Mouse (Mus musculus) small intestine, adult 2 months (tissue): ENCODE measurements around the gene Hspa8. TPM values are rescaled to one million over a fixed set of nuclear protein-coding genes. Genes with fewer than 3 reads are reported as not detected.

Source experiments
- H3K27ac ChIP-seq: fragments of 200-500 bp; 2 replicates; pipeline ENCODE4 v1.5.1; 2012; ENCODE audit warnings: low read depth, low read length, control low read depth, inconsistent platforms; ENCODE audit not compliant: insufficient read depth
- H3K27me3 ChIP-seq: fragments of 200-500 bp; 2 replicates; pipeline ENCODE4 v1.6.1; 2012; ENCODE audit warnings: mild to moderate bottlenecking, moderate library complexity, low read length, inconsistent platforms; ENCODE audit not compliant: control insufficient read depth, insufficient read depth
- H3K36me3 ChIP-seq: fragments of 200-500 bp; 2 replicates; pipeline ENCODE4 v1.6.1; 2012; ENCODE audit warnings: mild to moderate bottlenecking, low read length, control low read depth, inconsistent platforms; ENCODE audit not compliant: control insufficient read depth, insufficient read depth
- H3K4me1 ChIP-seq: fragments of 200-500 bp; 2 replicates; pipeline ENCODE4 v1.6.1; 2012; ENCODE audit warnings: low read length, inconsistent platforms, mixed read lengths; ENCODE audit not compliant: control insufficient read depth, insufficient read depth, insufficient read length
- H3K4me3 ChIP-seq: fragments of 200-500 bp; 2 replicates; pipeline ENCODE4 v1.5.1; 2012; ENCODE audit warnings: low read depth, mild to moderate bottlenecking, control low read depth, inconsistent platforms, low read length, moderate library complexity
- CTCF ChIP-seq: fragments of 200-500 bp; IDR thresholded peaks from 2 replicates; pipeline ENCODE4 v1.5.1; 2012; ENCODE audit warnings: low read depth, mild to moderate bottlenecking, control low read depth, inconsistent platforms, low read length, moderate library complexity, mixed read lengths; ENCODE audit not compliant: insufficient replicate concordance, insufficient read length; ENCODE audit errors: extremely low read depth
- POLR2A ChIP-seq: fragments of 200-500 bp; IDR thresholded peaks from 2 replicates; pipeline ENCODE4 v1.6.1; 2012; ENCODE audit warnings: low read depth, mild to moderate bottlenecking, control low read depth, inconsistent platforms, low read length, moderate library complexity
- WGBS: fragments of 180-500 bp; shearing (Covaris S2); methylation state at CpG from one replicate; pipeline ENCODE4 v1.1.7; 2018; 5-methylcytosine and 5-hydroxymethylcytosine counted together
- polyA plus RNA-seq: library from polyadenylated mRNA; depleted of rRNA; stranded (reverse); fragments of >200 nt; gene quantifications from 2 replicates; pipeline ENCODE4 v1.2.3, GENCODE M21; 2012; rRNA removed

The Hspa8 gene
- polyA plus RNA-seq: 685 and 816 TPM in 2 replicates

DNA sequence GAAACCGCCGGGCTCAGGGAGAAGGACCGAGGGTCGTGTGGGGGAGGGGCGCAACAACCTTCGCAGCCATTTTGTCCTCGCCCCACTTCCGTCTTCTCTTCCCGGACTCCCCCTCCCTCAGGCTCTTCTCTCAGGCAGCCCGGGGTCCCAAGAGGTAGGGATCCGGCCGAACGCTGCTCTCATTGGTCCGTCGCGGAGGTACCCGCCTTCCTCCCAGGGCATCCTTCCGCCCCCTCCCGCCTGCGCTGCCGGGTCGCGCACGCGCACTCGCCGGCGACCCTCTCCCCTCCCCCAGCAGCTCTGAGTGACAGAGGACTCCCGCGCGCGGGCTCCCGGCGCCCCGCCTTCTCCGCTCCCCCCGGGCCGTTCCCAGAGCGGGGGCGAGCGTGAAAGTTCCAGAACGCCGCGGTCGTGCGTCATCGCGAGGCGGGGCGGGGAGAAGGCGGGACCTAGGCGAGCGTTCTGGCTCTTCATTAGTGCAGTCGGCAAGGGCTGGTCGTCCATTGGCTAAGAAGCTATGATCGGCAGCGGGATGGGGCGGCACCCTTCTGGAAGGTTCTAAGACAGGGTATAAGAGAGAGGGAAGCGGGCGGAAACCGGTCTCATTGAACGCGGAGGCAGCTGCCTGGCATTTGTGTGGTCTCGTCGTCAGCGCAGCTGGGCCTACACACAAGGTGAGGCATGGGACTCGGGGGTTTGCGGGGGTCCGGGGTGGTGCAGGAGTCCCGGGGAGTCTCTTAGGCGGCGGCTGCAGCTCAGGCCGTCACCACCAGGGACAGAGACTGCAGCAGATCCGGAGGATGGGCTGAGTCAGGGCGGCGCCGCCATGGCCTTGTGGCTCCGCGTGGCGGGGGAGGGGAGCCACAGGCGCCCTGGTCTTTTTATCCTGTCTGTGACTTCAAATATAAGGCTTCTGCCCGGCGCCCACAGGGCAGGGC lies at the start of gene Hspa8:
Hspa8 (plus strand) TSS at position 310 of the 938 bp plus-strand sequence.
- Histone ChIP-seq H3K27me3 (no peaks in the 10 kb centered on the region), H3K36me3 (peaks cover 27% of the 10 kb centered on the region), H3K4me3 (peak within 1 kb of the TSS; percentile 76), H3K4me1 (peaks cover 6% of the 10 kb centered on the region; the same call in 1 of the 2 replicates), H3K27ac (peak within 1 kb of the TSS; percentile 100)
- TF ChIP-seq CTCF (no peak), POLR2A (peak; percentile 100)
- WGBS: under 1% methylated on average over 77 of the region's 83 CpGs

DNA sequence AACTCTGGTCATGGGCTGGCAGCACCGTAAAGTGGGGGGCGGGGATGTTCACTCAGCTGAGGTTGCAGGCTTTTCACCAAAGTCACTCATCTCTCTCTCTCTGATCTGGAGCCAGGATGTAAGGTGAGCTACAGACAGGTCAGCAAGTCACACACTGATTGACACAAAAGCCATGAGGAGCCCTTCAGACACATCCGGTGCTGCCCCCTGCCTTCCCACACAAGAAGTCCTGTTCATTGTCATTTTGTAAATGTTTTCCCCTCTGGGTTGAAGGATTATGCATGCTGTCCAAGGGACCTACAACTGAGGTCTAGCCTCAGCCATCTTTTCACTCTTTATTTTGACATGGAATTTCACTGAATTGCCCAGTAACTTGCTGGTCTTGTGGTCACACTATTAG lies 49.0 kb upstream of the Hspa8 start:
- H3K4me3 ChIP-seq: no peak overlapping the region
- 61% methylated on average over 3 of the region's 3 CpGs for WGBS
- TF ChIP-seq POLR2A (no peak), CTCF (no peak)

DNA sequence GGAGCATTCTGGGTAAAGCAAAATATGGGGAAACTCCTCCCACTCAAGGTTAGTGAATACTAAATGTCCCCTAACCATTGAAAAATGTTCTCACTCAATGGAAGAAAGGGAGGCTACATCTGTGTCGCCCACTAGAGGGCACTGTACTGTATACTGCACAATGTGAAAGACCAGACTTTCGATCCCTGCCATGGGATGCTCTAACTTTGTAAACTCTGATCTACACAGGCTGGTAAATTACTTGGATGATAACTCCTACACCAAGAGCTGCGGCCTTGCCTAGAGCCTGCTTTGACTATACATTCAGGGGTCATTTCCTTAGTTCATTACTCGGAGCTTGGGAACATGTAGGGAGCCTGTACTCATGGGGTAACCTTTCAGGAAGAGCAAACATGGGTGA lies 44.4 kb upstream of the Hspa8 start:
- WGBS: 14% methylated on average over 4 of the region's 4 CpGs
- TF ChIP-seq POLR2A (no peak), CTCF (no peak)
- H3K27me3 ChIP-seq: no peaks in the 10 kb centered on the region
- H3K27ac ChIP-seq: no peak overlapping the region
- H3K36me3 ChIP-seq: peaks cover 3% of the 10 kb centered on the region; the same call in 1 of the 2 replicates
- H3K4me3 ChIP-seq: no peak overlapping the region
- peaks cover 4% of the 10 kb centered on the region; the same call in 1 of the 2 replicates for H3K4me1 ChIP-seq

More for the DNA sequence above, 49.0 kb upstream of the Hspa8 start:
- no peak overlapping the region for H3K27ac ChIP-seq
- H3K36me3 ChIP-seq: no peaks in the 10 kb centered on the region
- H3K27me3 ChIP-seq: no peaks in the 10 kb centered on the region
- peaks cover 5% of the 10 kb centered on the region; the same call in 1 of the 2 replicates for H3K4me1 ChIP-seq

DNA sequence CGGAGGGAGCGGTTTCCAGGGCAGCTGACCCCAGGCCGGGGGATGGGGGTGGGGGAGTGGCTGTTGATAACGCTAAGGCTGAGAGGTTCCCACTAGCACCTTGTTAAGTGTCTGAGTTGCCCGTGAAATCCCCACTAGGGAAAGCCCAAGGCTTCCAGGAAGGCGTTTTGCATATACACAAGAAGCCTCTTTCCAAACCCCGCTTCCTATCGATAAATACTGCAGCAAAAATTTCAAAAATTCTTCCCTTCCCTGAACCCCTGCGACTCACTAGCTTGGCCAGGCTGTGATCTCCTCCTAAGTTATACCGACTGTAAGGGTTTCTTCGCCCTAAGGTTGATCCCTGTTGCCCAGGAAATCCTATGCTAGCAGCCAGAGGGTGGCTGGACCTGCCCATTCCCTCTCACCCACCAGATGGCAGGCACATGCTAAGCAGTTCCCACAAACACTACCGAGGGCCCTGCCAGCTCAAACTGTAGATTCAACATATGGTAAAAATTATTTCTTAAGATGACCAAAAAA lies 43.6 kb upstream of the Hspa8 start:
- Histone ChIP-seq H3K36me3 (peaks cover 7% of the 10 kb centered on the region; the same call in 1 of the 2 replicates), H3K27me3 (no peaks in the 10 kb centered on the region), H3K4me3 (no peak overlapping the region), H3K27ac (no peak overlapping the region), H3K4me1 (peaks cover 4% of the 10 kb centered on the region; the same call in 1 of the 2 replicates)
- 12% methylated on average over 12 of the region's 12 CpGs for WGBS
- peak; percentile 53; the same call in 1 of the 2 replicates for TF ChIP-seq CTCF
- TF ChIP-seq POLR2A: no peak

DNA sequence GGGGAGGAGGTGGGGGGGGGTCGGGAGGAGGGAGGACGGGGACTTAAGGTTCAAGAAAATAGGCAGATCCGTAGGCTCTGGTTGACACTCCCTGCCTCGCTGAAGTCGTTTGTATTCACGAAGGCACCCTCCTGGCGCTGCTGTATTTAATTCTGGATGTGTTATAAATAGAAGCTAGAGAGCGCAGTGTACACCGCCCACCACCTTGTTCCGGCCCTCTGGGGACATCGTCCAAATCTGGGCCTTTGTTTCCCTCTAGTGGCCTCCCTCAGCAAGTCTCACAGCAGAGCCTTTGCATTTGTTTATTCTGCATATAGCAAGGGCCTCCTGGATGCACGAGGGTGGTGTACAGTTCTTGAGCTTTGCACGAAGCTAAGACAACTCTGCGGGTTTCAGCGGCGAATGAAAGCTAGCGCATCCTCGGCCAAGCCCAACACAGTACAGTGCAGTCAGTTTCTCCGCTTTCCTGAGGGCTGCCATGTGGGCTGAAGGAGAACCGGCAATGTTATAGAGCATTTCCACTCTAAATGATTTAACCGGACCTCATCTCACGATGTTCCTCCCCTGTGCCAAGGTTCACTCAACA lies 43.0 kb upstream of the Hspa8 start:
- H3K27ac ChIP-seq: peak overlapping the region; percentile 43
- no peaks in the 10 kb centered on the region for H3K27me3 ChIP-seq
- H3K36me3 ChIP-seq: peaks cover 7% of the 10 kb centered on the region; the same call in 1 of the 2 replicates
- peaks cover 4% of the 10 kb centered on the region; the same call in 1 of the 2 replicates for H3K4me1 ChIP-seq
- H3K4me3 ChIP-seq: peak overlapping the region; percentile 23
- WGBS: 3% methylated on average over 22 of the region's 22 CpGs
- no peak for TF ChIP-seq POLR2A
- TF ChIP-seq CTCF: peak; percentile 77; the same call in 1 of the 2 replicates

DNA sequence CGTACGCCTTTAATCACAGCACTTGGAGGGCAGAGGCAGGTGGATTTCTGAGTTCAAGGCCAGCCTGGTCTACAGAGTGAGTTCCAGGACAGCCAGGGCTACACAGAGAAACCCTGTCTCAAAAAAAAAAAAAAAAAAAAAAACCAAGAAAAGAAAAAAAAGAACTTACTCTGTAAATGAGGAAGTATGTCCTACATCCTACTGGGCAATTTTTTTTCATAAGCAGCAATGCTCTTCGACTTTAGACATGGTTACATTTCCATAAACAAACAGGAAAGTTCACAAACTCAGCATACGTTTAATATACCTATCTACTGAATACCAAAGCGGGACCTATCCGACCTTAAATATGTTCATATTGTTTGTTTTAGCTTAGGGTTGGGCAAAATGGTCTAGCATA lies 38.4 kb upstream of the Hspa8 start:
- H3K27me3 ChIP-seq: no peaks in the 10 kb centered on the region
- H3K4me3 ChIP-seq: no peak overlapping the region
- peaks cover 7% of the 10 kb centered on the region; the same call in 1 of the 2 replicates for H3K36me3 ChIP-seq
- TF ChIP-seq CTCF (no peak), POLR2A (no peak)
- H3K4me1 ChIP-seq: peaks cover 8% of the 10 kb centered on the region; the same call in 1 of the 2 replicates
- no peak overlapping the region for H3K27ac ChIP-seq
- 78% methylated on average over 6 of the region's 6 CpGs for WGBS

DNA sequence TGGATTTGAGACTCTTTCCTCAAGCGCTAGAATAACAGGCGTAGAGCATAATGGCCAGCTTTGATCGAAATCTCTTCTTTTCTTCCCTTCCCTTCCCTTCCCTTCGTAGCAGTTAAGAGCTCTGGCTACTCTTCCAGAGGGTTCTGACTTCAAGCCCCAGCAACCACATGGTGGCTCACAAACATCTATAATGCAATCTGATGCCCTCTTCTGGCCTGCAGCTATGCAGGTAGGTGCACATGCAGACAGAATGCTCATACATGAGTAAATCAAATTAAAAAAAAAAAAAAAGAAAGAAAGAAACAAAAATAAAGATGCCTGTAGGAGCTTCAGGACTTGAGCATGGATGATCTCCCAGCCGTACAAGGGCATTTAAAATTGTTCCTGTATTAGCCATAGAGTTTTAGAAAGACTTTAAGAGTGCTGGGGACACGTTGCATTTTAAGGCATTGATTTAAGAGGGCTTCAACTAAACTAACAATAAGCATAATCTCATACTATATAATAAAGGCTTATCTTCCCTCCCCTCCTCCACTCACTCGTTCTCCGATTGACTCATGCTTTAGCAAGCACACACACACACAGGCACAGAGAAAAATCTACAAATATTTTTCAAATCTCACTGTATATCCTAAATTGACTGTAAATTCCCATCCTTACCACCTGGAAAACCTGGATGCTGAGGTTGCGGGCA lies 35.8 kb upstream of the Hspa8 start:
- WGBS: 38% methylated on average over 9 of the region's 9 CpGs
- H3K27ac ChIP-seq: peak overlapping the region; percentile 75

More for the DNA sequence above, 35.8 kb upstream of the Hspa8 start:
- no peak overlapping the region for H3K4me3 ChIP-seq
- peaks cover 5% of the 10 kb centered on the region; the same call in 1 of the 2 replicates for H3K36me3 ChIP-seq
- H3K4me1 ChIP-seq: peaks cover 5% of the 10 kb centered on the region; the same call in 1 of the 2 replicates
- TF ChIP-seq CTCF: no peak
- no peak for TF ChIP-seq POLR2A
- H3K27me3 ChIP-seq: no peaks in the 10 kb centered on the region
